Comparison of ENCODE assay signal across 12 mouse cellular contexts in the genomic region with DNA sequence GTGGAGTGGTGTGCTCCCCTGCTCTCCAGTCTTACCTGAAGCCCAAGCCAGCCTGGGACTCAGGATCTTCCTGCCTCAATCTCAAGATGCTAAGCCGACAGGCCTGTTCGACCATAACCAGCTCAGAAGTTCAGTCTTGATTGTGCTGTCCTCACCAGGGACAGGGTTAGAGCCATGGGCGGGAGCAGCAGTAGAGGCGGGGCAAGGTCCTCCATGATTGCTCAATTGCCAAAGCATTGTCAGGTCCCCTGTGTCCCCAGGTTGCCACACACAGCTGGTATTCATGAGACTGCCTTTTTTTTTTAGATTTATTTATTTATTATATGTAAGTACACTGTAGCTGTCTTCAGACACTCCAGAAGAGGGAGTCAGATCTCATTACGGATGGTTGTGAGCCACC. TPM values are rescaled to one million over a fixed set of nuclear protein-coding genes. Genes with fewer than 3 reads are reported as not detected.
"Had no signal": no experiment of that assay in that cellular context is flagged by ENCODE, and none has a peak within 500 bp of the region (broad histone marks: within the 10 kb centered on the region; RNA-seq: fewer than 3 reads in every experiment).

No protein-coding gene starts in this region.

- H3K9me3 ChIP-seq: kidney, embryonic 15.5 days; limb, embryonic 15.5 days; midbrain, embryonic 12.5 days; stomach, embryonic 15.5 days had no signal

- H3K9ac ChIP-seq: kidney, embryonic 15.5 days; limb, embryonic 15.5 days; midbrain, embryonic 12.5 days; stomach, embryonic 15.5 days had no signal

- H3K27me3 ChIP-seq: kidney, embryonic 15.5 days; limb, embryonic 15.5 days; midbrain, embryonic 12.5 days; stomach, embryonic 15.5 days had no signal

- H3K4me3 ChIP-seq: kidney, embryonic 15.5 days; left cerebral cortex, adult 2 months; limb, embryonic 15.5 days; midbrain, embryonic 12.5 days; stomach, embryonic 15.5 days had no signal

- H3K27ac ChIP-seq: kidney, embryonic 15.5 days; left cerebral cortex, adult 2 months; limb, embryonic 15.5 days; midbrain, embryonic 12.5 days; stomach, embryonic 15.5 days had no signal

- DNase-seq: kidney, adult 2 months; kidney, postnatal 25 days; lung, adult 2 months; lung, postnatal 14 days; thymus, adult 2 months; thymus, postnatal 25 days had no signal

- H3K4me2 ChIP-seq: kidney, embryonic 15.5 days; limb, embryonic 15.5 days; midbrain, embryonic 12.5 days; stomach, embryonic 15.5 days had no signal

RNA-seq across cellular contexts. Expression of a gene that starts 19.5 kb away (rescaled TPM):
- total RNA-seq: megakaryocyte-erythroid progenitor cell, adult 5-6 weeks had no signal
